Mouse (Mus musculus) ES-E14 (cell line): Measurements from ENCODE around the gene Anks1b.

ENCODE experiments used
- CHD2 ChIP-seq: IDR thresholded peaks from 2 replicates; pipeline ENCODE4 v1.6.1; 2014; ENCODE audit warnings: mild to moderate bottlenecking, low read depth, low read length, inconsistent platforms
- HCFC1 ChIP-seq: IDR thresholded peaks from 2 replicates; pipeline ENCODE4 v1.6.1; 2012; ENCODE audit warnings: low read length, inconsistent platforms, borderline replicate concordance; ENCODE audit not compliant: insufficient read depth
- ZC3H11A ChIP-seq: IDR thresholded peaks from 2 replicates; pipeline ENCODE4 v1.6.1; 2012; ENCODE audit warnings: low read depth, mild to moderate bottlenecking, inconsistent platforms, low read length, borderline replicate concordance
- ZNF384 ChIP-seq: IDR thresholded peaks from 2 replicates; pipeline ENCODE4 v1.6.1; 2012; ENCODE audit warnings: low read depth, low read length, inconsistent platforms

GRCm38 (mm10) chr10:90803112-90803511 is 929.8 kb downstream of the Anks1b start:
- TF ChIP-seq ZNF384, result no peak
- no peak for TF ChIP-seq CHD2
- no peak for TF ChIP-seq HCFC1
- TF ChIP-seq ZC3H11A, result no peak
